Mouse (Mus musculus) CD4-positive, CD25-positive, alpha-beta regulatory T cell, adult 2 months (primary cell): ENCODE results near the gene Slc25a26.
"Not testable (repeated sequence)": the region's sequence is repeated elsewhere in the genome, so short reads cannot be mapped to it uniquely, and the experiment has no call there.

ENCODE experiments used
- DNase-seq: peaks from one replicate; pipeline ENCODE4 v3.0.0-alpha.2; 2012; ENCODE audit warnings: low read depth, low spot score

Slc25a26 gene

GRCm38 (mm10) chr6:94550851-94551250 is 50.7 kb downstream of the Slc25a26 start:
- DNase-seq, result no peak

GRCm38 (mm10) chr6:94553085-94553484 is 53.0 kb downstream of the Slc25a26 start:
- no peak for DNase-seq

GRCm38 (mm10) chr6:94558603-94559002 is 58.5 kb downstream of the Slc25a26 start:
- not testable (repeated sequence) for DNase-seq

GRCm38 (mm10) chr6:94560896-94561295 is 60.8 kb downstream of the Slc25a26 start:
- DNase-seq, result no peak

- DNase-seq, result no peak
Measured at GRCm38 (mm10) chr6:94561346-94561745, 61.2 kb downstream of the Slc25a26 start.

- no peak for DNase-seq
Measured at GRCm38 (mm10) chr6:94563203-94563940, 63.2 kb downstream of the Slc25a26 start.

- DNase-seq, result no peak
Measured at GRCm38 (mm10) chr6:94565766-94566165, 65.6 kb downstream of the Slc25a26 start.

GRCm38 (mm10) chr6:94568040-94568439 is 67.9 kb downstream of the Slc25a26 start:
- no peak for DNase-seq

- no peak for DNase-seq
Measured at GRCm38 (mm10) chr6:94575526-94576166, 75.5 kb downstream of the Slc25a26 start.

- no peak for DNase-seq
Measured at GRCm38 (mm10) chr6:94577991-94578390, 77.9 kb downstream of the Slc25a26 start.

GRCm38 (mm10) chr6:94582055-94582454 is 81.9 kb downstream of the Slc25a26 start:
- DNase-seq, result no peak

GRCm38 (mm10) chr6:94584147-94584695 is 84.1 kb downstream of the Slc25a26 start:
- DNase-seq, result no peak

- DNase-seq, result no peak
Measured at GRCm38 (mm10) chr6:94584976-94585375, 84.8 kb downstream of the Slc25a26 start.

- DNase-seq, result no peak
Measured at GRCm38 (mm10) chr6:94588365-94588764, 88.2 kb downstream of the Slc25a26 start.

- DNase-seq, result no peak
Measured at GRCm38 (mm10) chr6:94592243-94592642, 92.1 kb downstream of the Slc25a26 start.

- no peak for DNase-seq
Measured at GRCm38 (mm10) chr6:94592710-94593109, 92.6 kb downstream of the Slc25a26 start.

- DNase-seq, result no peak
Measured at GRCm38 (mm10) chr6:94594096-94594665, 94.0 kb downstream of the Slc25a26 start.

- no peak for DNase-seq
Measured at GRCm38 (mm10) chr6:94594711-94595110, 94.6 kb downstream of the Slc25a26 start.

- DNase-seq, result no peak
Measured at GRCm38 (mm10) chr6:94595206-94595605, 95.1 kb downstream of the Slc25a26 start.

- DNase-seq, result no peak
Measured at GRCm38 (mm10) chr6:94596051-94596760, 96.1 kb downstream of the Slc25a26 start.

GRCm38 (mm10) chr6:94596761-94597485 is 96.8 kb downstream of the Slc25a26 start:
- DNase-seq, result peak; percentile 70
